Mouse (Mus musculus) mesoderm, embryonic 11.5 days (tissue): ENCODE measurements around the gene Ccnk.

Source experiments
- DNase-seq: peaks from one replicate; pipeline ENCODE4 v3.0.0-alpha.2; 2012; ENCODE audit warnings: low read depth, low spot score

Ccnk gene

DNA sequence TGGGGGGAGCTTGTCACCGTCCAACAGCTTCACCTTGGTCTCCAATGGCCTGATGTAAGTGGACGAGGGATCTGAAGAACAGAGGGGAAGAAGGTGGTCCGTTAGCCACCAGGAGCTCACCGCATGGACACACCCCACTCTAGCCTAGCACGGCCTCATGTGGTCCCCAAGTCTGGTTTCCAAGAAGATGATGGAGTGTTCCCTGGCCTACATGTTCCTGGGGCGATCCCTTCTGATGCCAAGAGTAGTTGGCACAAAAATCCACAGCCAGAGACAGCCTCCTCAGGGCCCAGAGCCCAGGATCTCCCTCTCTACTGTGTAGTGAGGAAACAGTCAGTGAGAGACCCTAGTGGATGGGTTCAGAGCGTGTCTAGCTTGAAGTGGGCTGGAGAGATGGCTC lies 42.3 kb downstream of the Ccnk start:
- no peak for DNase-seq

- DNase-seq: peak; percentile 52
Measured at GRCm38 (mm10) chr12:108223357-108223756, 44.0 kb downstream of the Ccnk start.

GRCm38 (mm10) chr12:108225781-108226180 lies 46.4 kb downstream of the Ccnk start:
- no peak for DNase-seq

GRCm38 (mm10) chr12:108226216-108226615 lies 46.8 kb downstream of the Ccnk start:
- DNase-seq: no peak

- no peak for DNase-seq
Measured at GRCm38 (mm10) chr12:108226941-108227340, 47.6 kb downstream of the Ccnk start.

DNA sequence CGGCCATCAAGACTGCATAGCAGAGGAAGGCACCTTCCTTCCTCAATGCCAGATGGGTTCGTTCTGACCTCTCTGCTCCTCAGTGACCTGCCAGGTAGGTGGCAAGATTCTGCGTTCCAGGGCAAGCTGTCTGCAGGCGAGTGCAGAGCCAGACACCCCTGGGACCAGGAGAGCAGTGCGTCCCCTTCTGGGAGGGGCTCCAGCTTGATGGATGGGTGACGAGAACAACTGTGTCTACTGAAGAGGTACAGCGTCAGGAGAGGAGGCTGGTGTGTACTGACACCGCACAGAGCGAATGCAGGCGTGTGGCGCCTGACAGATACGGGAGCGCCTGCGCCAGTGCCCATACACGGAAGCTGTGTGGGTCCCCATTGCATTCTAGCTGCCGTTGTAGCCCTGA lies 48.1 kb downstream of the Ccnk start:
- no peak for DNase-seq

DNA sequence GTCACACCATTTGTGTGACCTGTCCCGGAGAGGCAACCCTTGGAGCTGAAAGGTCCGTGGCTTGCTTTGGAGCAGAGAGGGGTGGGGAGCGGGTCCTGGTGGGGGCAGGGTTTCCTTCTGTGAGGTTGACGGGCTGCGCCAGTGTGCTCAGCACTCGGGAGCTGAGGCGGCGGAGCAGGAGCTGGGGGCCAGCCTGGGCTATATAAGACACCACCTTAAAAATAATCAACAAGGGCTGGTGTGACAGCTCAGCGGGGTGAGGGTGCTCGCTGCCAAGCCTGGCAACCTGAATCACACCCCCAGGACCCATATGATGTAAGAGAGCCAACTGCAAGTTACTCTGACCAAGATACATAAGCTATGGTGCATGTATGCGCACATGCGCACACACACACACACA lies 50.7 kb downstream of the Ccnk start:
- no peak for DNase-seq

DNA sequence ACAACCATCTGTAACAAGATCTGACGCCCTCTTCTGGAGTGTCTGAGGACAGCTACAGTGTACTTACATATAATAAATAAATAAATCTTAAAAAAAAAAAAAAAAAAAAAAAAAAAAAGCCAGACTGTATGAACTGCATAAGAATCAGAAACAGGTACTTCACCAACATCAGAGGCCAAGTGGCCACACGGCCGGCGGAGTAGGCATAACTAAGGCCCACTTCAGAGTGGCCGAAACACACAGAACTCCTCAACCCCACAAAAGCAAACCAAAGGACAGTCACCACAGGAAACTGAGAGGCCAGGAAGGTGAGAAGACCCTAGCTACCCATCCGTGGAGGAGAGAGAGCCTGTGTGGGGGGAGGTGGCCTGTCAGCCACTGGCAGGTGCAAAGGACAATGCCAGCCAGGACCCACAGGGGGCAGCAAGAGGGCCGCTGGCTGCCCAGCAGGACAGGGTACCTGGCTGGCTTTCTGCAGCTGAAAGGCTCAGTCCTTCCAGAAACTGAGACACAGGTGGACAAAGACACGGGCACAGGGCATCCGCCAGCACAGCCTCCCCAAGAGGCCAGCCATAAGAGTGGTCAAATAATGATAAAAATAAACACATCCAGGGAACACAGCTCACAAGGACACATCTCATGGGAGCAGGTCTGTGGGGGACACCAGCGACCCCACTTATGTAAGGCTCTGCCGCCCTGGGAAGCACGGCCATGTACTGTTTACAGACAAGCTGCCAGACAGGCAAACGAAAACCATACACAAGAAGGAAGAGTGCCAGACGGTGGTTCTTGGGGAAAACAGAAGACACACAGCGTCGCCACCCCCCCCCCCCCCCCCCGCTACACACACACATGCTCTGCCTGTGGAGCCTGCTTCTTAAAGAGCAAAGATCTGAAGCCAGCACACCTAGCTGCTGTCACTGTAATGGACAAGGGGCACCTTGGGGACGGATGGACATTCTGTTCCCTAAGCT lies 51.7 kb downstream of the Ccnk start:
- peak; percentile 46 for DNase-seq

- DNase-seq: no peak
Measured at GRCm38 (mm10) chr12:108231901-108232300, 52.5 kb downstream of the Ccnk start.

DNA sequence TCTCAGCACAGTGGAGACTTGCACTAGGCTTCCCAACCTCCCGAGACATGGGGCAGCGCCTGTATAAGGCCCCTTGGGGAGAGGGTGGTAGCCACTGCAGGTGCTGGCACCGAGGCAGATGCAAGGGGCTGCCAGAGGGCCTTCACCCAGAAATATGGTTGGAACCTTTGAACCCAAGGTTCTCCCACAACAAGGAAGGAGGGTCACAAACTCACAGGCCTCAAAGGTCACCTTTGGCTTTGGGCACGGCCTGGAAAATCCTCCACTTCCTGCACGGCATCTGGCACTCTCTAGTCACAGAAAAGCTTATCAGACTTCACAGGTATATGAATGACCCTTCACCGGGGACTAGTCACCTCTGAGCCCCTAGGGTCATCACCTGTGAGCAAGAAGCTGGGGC lies 54.4 kb downstream of the Ccnk start:
- no peak for DNase-seq

DNA sequence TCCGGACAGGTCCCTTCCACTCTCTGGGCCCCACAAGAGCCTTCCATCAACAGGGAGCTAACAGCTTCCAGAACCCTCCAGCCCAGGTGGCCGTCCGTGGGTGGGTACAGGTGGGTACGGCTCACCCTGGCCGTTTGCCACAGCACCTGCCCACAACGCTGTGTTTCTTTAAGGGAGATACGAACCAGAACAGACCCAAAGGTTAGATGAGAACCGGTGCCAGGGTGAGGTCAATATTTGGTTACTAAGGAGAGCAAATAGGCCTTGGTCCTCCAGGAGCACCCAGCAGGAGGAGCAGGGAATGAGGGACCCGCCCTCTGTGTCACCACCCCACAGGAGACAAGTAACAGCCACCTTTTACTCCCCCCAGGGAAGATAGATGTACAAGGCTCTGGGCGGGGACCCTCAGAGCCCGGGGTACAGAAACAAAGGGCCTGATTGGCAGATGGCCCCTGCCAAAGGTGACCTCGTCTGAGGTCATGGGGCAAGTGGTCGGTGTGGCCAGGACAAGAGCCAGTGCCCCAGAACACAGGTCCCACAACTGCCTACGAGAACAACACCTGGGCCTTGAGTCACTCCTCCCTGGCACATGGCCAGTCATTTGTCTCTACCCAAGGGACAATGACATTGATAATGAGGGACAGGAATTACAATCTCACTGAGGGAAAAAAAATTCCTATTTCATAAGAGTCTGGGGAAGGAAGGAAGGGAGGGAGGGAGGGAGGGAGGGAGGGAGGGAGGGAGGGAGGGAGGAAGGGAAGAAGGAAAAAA lies 55.6 kb downstream of the Ccnk start:
- no peak for DNase-seq

GRCm38 (mm10) chr12:108235976-108236555 lies 56.7 kb downstream of the Ccnk start:
- no peak for DNase-seq

GRCm38 (mm10) chr12:108237300-108238006 lies 58.1 kb downstream of the Ccnk start:
- DNase-seq: no peak

DNA sequence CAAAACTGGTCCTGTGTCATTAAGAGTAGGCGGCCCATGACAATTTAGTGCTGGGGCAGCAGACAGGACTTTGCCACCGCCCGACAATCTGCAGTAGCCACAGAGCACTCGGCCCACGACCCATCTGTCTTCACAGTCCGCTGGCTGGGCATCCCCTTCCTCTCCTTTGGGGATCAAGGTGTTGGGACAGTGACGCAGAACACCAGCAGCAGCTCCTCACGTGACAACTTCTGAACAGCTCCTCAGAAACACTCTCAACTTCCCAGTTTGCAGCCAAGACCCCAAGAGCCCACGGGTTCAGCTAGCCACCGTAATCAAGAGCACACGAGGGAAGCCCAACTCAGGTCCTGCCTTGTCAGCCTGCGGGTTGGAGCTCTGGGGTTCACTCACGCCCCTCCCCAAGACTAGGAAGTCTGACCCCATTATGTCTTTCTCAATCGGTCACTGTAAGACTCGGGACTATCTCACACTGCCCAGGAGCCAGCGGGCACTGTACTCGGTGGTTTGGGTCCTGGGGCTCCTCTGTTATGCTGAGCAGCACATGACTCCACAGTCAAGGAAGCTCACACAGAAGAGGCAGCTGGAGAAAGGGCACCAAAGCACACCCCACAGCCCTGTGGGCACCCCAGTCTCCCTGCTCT lies 59.1 kb downstream of the Ccnk start:
- no peak for DNase-seq

GRCm38 (mm10) chr12:108239441-108239840 lies 60.1 kb downstream of the Ccnk start:
- DNase-seq: no peak

- peak; percentile 59 for DNase-seq
Measured at GRCm38 (mm10) chr12:108240401-108240890, 61.1 kb downstream of the Ccnk start.

DNA sequence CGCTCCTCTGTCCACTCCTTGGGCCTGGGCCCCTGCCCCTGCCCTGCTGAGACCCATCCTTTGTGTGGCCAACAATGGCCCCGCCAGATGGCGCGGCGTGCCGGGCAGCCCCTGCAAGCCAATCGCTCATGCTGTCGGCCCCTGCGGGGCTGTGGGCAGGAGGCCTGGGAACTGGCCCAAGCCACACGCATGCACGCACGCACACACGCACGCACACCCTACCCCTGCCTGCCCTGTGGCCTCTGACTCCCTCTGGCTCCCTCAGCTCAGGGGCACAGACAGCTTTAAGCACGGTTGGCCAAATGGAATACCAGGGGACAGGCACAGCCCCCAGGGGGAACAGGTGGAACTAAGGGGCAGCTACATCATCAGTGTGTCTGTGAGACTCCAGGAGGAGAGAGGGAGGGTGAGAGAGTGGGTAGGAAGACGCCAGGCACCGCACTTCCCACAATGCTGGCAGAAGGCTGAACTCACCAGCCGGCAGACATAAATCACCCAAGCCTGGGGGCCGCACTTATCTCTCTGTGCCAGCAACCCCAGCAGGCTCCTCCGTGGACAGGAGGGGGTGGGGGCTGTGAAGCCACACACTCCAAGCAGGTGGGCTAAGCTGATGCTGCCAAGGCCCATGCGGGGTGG lies 61.7 kb downstream of the Ccnk start:
- peak; percentile 85 for DNase-seq

DNA sequence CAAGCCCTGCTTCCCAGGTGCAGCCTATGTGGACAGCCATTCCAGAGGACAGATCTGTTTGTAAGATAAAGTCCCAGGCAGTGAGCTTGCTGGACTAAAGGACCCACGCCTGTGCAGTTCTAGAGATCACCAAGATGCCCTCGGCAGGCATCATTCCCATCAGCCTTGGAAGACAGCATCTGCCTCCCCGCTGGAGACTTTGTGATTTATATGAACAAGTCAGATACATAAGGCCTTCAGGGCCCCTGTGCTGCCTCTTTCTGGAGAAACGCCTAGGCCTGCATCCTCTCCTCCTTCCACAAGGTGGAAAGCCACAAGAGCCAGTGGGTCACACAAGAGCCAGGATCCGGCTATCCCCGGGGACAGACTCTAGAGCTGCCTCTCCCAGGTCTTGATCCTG lies 62.2 kb downstream of the Ccnk start:
- peak; percentile 57 for DNase-seq

DNA sequence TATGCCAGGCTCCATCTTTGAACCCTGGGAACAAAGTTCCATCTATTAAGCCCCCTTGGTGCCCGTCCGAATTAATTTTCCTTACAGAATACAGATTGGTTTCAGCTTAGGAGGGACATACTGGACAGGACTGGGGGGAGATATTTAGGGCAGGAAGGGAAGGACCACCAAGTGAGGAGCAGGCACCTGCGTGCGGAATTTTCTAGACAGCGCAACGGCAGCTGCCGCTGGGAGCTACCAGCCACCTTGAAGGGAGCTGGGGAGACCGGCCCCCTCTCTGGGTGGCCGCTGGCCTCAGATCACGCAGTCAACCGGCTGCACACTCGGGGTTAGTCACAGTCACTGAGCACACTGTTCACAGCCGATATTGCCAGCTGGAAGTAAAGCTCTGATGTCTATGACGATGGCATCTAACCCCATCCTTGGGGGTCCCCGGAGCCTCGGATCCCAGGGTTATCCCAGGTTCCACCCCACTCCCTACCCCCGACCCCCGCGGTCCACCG lies 62.9 kb downstream of the Ccnk start:
- DNase-seq: no peak

DNA sequence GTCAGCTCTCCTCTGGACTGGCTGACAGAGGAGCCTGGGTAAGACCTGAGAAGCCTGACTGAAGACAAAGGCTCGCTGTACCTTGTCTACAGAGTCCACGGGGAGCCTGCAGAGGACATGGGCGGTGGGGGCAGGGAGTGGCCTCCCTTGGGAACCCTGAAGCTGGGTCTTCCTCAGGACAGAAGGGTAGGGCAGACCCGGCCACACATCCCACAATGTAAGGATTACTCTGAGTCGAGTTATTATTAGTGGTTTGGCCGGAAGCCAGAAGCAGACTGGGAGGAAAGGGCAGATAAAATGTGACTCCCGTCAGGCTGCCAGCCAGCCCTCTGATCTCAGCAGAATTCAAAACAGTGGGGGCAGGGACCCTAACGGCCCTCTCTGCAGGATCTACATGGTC lies 65.4 kb downstream of the Ccnk start:
- peak; percentile 43 for DNase-seq
